Mouse (Mus musculus) MEL (cell line): ENCODE results near the gene Tmem139. TPM values are rescaled to one million over a fixed set of nuclear protein-coding genes. Genes with fewer than 3 reads are reported as not detected.
A peak's percentile ranks its signal among the peaks of the same experiment; 100 is the strongest.

ENCODE experiments used
- DNase-seq: peaks from one replicate; pipeline ENCODE4 v3.0.0; 2011; ENCODE audit warnings: low read depth, low spot score
- H3K27ac ChIP-seq: 2 replicates; pipeline ENCODE4 v1.5.1; 2012; ENCODE audit warnings: low read depth, mild to moderate bottlenecking, control low read depth, low read length, moderate library complexity; ENCODE audit not compliant: control insufficient read depth
- H3K27me3 ChIP-seq, 2 experiments: fragments of 150-350 bp in 1 of 2; sonication (generic) in 1 of 2; 2 replicates each; pipeline ENCODE4 v1.6.1; 2012; ENCODE audit warnings: low read length in 2 of 2, mild to moderate bottlenecking in 2 of 2, improper control_type of control experiment in 1 of 2, moderate library complexity in 1 of 2; ENCODE audit not compliant: insufficient read depth in 2 of 2, control insufficient read depth in 1 of 2
- H3K36me3 ChIP-seq, 2 experiments: 2 replicates each; pipeline ENCODE4 v1.6.1; 2012 to 2014; ENCODE audit warnings: low read length in 2 of 2, improper control_type of control experiment in 1 of 2, inconsistent platforms in 1 of 2, mild to moderate bottlenecking in 1 of 2; ENCODE audit not compliant: insufficient read depth in 2 of 2, control insufficient read depth in 1 of 2
- H3K4me1 ChIP-seq, 2 experiments: fragments of 150-350 bp in 1 of 2; sonication (generic) in 1 of 2; 2 replicates each; pipeline ENCODE4 v1.6.1; 2012; ENCODE audit warnings: low read length in 2 of 2, improper control_type of control experiment in 1 of 2, mild to moderate bottlenecking in 1 of 2; ENCODE audit not compliant: insufficient read depth in 2 of 2, control insufficient read depth in 1 of 2
- H3K4me3 ChIP-seq, 2 experiments: fragments of 150-350 bp in 1 of 2; sonication (generic) in 1 of 2; 2 replicates each; pipeline ENCODE4 v1.5.1; 2012; ENCODE audit warnings: low read depth in 2 of 2, low read length in 2 of 2, mild to moderate bottlenecking in 2 of 2, moderate library complexity in 2 of 2, control low read depth in 1 of 2, improper control_type of control experiment in 1 of 2; ENCODE audit not compliant: control insufficient read depth in 1 of 2, insufficient read depth in 1 of 2
- H3K79me2 ChIP-seq: 2 replicates; pipeline ENCODE4 v1.6.1; 2012; ENCODE audit warnings: mild to moderate bottlenecking, low read length, moderate library complexity; ENCODE audit not compliant: control insufficient read depth, poor library complexity, insufficient read depth
- H3K9ac ChIP-seq: 2 replicates; pipeline ENCODE4 v1.6.1; 2012; ENCODE audit warnings: low read depth, mild to moderate bottlenecking, control low read depth, low read length, moderate library complexity; ENCODE audit not compliant: control insufficient read depth, poor library complexity, severe bottlenecking
- H3K9me3 ChIP-seq: fragments of 150-350 bp; sonication (generic); replicated peaks from 2 replicates; pipeline ENCODE4 v1.6.1; 2012; ENCODE audit warnings: mild to moderate bottlenecking, low read length, improper control_type of control experiment, moderate library complexity; ENCODE audit not compliant: insufficient read depth
- BHLHE40 ChIP-seq: IDR thresholded peaks from 2 replicates; pipeline ENCODE4 v1.6.1; 2012; ENCODE audit warnings: low read depth, mild to moderate bottlenecking, inconsistent platforms, low read length, improper control_type of control experiment, borderline replicate concordance
- CHD1 ChIP-seq: IDR thresholded peaks from 2 replicates; pipeline ENCODE4 v1.6.1; 2012; ENCODE audit warnings: low read depth, mild to moderate bottlenecking, inconsistent platforms, low read length, improper control_type of control experiment
- CHD2 ChIP-seq: IDR thresholded peaks from 2 replicates; pipeline ENCODE4 v1.6.1; 2011; ENCODE audit warnings: low read length, improper control_type of control experiment
- CTCF ChIP-seq, 3 experiments: IDR thresholded peaks in 2 of 3; conservative IDR thresholded peaks in 1 of 3; 2 replicates each; pipeline ENCODE4 v1.5.1; 2011 to 2012; ENCODE audit warnings: low read length in 3 of 3, low read depth in 2 of 3, mild to moderate bottlenecking in 2 of 3, improper control_type of control experiment in 1 of 3, inconsistent platforms in 1 of 3, mixed read lengths in 1 of 3, moderate library complexity in 1 of 3; ENCODE audit not compliant: control insufficient read depth in 1 of 3, insufficient read depth in 1 of 3, poor library complexity in 1 of 3, severe bottlenecking in 1 of 3
- ELF1 ChIP-seq: IDR thresholded peaks from 2 replicates; pipeline ENCODE4 v1.6.1; 2014; ENCODE audit warnings: low read depth, mild to moderate bottlenecking, inconsistent platforms, low read length, improper control_type of control experiment, moderate library complexity
- EP300 ChIP-seq, 2 experiments: IDR thresholded peaks; 2 replicates each; pipeline ENCODE4 v1.6.1; 2011; ENCODE audit warnings: improper control_type of control experiment in 2 of 2, low read length in 2 of 2, low read depth in 1 of 2, mild to moderate bottlenecking in 1 of 2
- ETS1 ChIP-seq: IDR thresholded peaks from 2 replicates; pipeline ENCODE4 v1.6.1; 2012; ENCODE audit warnings: low read depth, mild to moderate bottlenecking, inconsistent platforms, low read length, improper control_type of control experiment, moderate library complexity
- GATA1 ChIP-seq: IDR thresholded peaks from 2 replicates; pipeline ENCODE4 v1.6.1; 2011; ENCODE audit warnings: low read depth, low read length, improper control_type of control experiment
- HCFC1 ChIP-seq: IDR thresholded peaks from 2 replicates; pipeline ENCODE4 v1.6.1; 2012; ENCODE audit warnings: low read depth, mild to moderate bottlenecking, inconsistent platforms, low read length, improper control_type of control experiment, moderate library complexity
- JUND ChIP-seq: IDR thresholded peaks from 2 replicates; pipeline ENCODE4 v1.6.1; 2011; ENCODE audit warnings: low read depth, mild to moderate bottlenecking, improper control_type of control experiment, low read length
- KAT2A ChIP-seq: conservative IDR thresholded peaks from 2 replicates; pipeline ENCODE4 v1.6.1; 2012; ENCODE audit warnings: low read depth, low read length, improper control_type of control experiment, inconsistent platforms
- MAFK ChIP-seq: IDR thresholded peaks from 2 replicates; pipeline ENCODE4 v1.6.1; 2011; ENCODE audit warnings: low read depth, mild to moderate bottlenecking, low read length, improper control_type of control experiment, borderline replicate concordance
- MAX ChIP-seq: IDR thresholded peaks from 2 replicates; pipeline ENCODE4 v1.6.1; 2011; ENCODE audit warnings: low read length, improper control_type of control experiment
- MAZ ChIP-seq: IDR thresholded peaks from 2 replicates; pipeline ENCODE4 v1.6.1; 2012; ENCODE audit warnings: low read depth, mild to moderate bottlenecking, inconsistent platforms, low read length, improper control_type of control experiment
- MEF2A ChIP-seq: IDR thresholded peaks from 2 replicates; pipeline ENCODE4 v1.6.1; 2014; ENCODE audit warnings: low read depth, mild to moderate bottlenecking, inconsistent platforms, low read length, improper control_type of control experiment; ENCODE audit not compliant: poor library complexity, insufficient replicate concordance, severe bottlenecking; ENCODE audit errors: extremely low read depth
- MYB ChIP-seq: IDR thresholded peaks from 2 replicates; pipeline ENCODE4 v1.6.1; 2011; ENCODE audit warnings: mild to moderate bottlenecking, low read depth, low read length, improper control_type of control experiment
- MYC ChIP-seq: IDR thresholded peaks from 2 replicates; pipeline ENCODE4 v1.6.1; 2011; ENCODE audit warnings: low read depth, mild to moderate bottlenecking, low read length, improper control_type of control experiment, moderate library complexity
- POLR2A ChIP-seq, 2 experiments: IDR thresholded peaks; 2 replicates each; pipeline ENCODE4 v1.6.1; 2011 to 2012; ENCODE audit warnings: low read length in 2 of 2, mild to moderate bottlenecking in 2 of 2, control low read depth in 1 of 2, improper control_type of control experiment in 1 of 2, low read depth in 1 of 2, moderate library complexity in 1 of 2; ENCODE audit not compliant: control insufficient read depth in 1 of 2, insufficient read depth in 1 of 2, poor library complexity in 1 of 2
- POLR2AphosphoS2 ChIP-seq: IDR thresholded peaks from 2 replicates; pipeline ENCODE4 v1.6.1; 2011; ENCODE audit warnings: low read length, improper control_type of control experiment
- RCOR1 ChIP-seq: IDR thresholded peaks from 2 replicates; pipeline ENCODE4 v1.6.1; 2012; ENCODE audit warnings: low read depth, mild to moderate bottlenecking, inconsistent platforms, low read length, improper control_type of control experiment
- SIN3A ChIP-seq: IDR thresholded peaks from 2 replicates; pipeline ENCODE4 v1.6.1; 2012; ENCODE audit warnings: low read length, improper control_type of control experiment, inconsistent platforms
- SMC3 ChIP-seq: IDR thresholded peaks from 2 replicates; pipeline ENCODE4 v1.6.1; 2011; ENCODE audit warnings: low read depth, low read length, improper control_type of control experiment
- TBP ChIP-seq: IDR thresholded peaks from 2 replicates; pipeline ENCODE4 v1.8.0; 2011; ENCODE audit warnings: low read depth, low read length, improper control_type of control experiment
- TCF12 ChIP-seq: IDR thresholded peaks from 2 replicates; pipeline ENCODE4 v1.6.1; 2014; ENCODE audit warnings: low read depth, mild to moderate bottlenecking, inconsistent platforms, low read length, improper control_type of control experiment, moderate library complexity
- UBTF ChIP-seq: IDR thresholded peaks from 2 replicates; pipeline ENCODE4 v1.6.1; 2012; ENCODE audit warnings: low read depth, mild to moderate bottlenecking, inconsistent platforms, low read length, improper control_type of control experiment, moderate library complexity, borderline replicate concordance; ENCODE audit not compliant: insufficient read depth
- ZC3H11A ChIP-seq: IDR thresholded peaks from 2 replicates; pipeline ENCODE4 v1.6.1; 2012; ENCODE audit warnings: low read depth, mild to moderate bottlenecking, inconsistent platforms, low read length, improper control_type of control experiment
- ZKSCAN1 ChIP-seq: IDR thresholded peaks from 2 replicates; pipeline ENCODE4 v1.6.1; 2012; ENCODE audit warnings: low read depth, mild to moderate bottlenecking, inconsistent platforms, low read length, improper control_type of control experiment, moderate library complexity
- ZMIZ1 ChIP-seq: IDR thresholded peaks from 2 replicates; pipeline ENCODE4 v1.6.1; 2012; ENCODE audit warnings: low read depth, mild to moderate bottlenecking, inconsistent platforms, low read length, improper control_type of control experiment, moderate library complexity
- ZNF384 ChIP-seq: IDR thresholded peaks from 2 replicates; pipeline ENCODE4 v1.6.1; 2012; ENCODE audit warnings: low read depth, mild to moderate bottlenecking, inconsistent platforms, low read length, improper control_type of control experiment
- polyA plus RNA-seq, 2 experiments: library from polyadenylated mRNA; stranded (reverse) in 1 of 2; unstranded in 1 of 2; fragments of >175 nt in 1 of 2; fragments of >200 nt in 1 of 2; gene quantifications; 2 replicates each; pipeline versions ENCODE4 v1.2.1 to v1.2.4; 2012; ENCODE audit warnings: low replicate concordance in 2 of 2, low read depth in 1 of 2; ENCODE audit not compliant: insufficient read length in 2 of 2, insufficient read depth in 1 of 2, missing spikeins in 1 of 2
- total RNA-seq: library from RNA; depleted of rRNA; stranded (reverse); fragments of 300-350 nt; gene quantifications from 2 replicates; pipeline ENCODE4 v1.2.3, GENCODE M21; 2012

Tmem139 gene
- total and polyA plus RNA-seq, 3 experiments, result 0.08 TPM; not detected in 2

GRCm38 (mm10) chr6:42227240-42228101, 34.3 kb upstream of the Tmem139 start:
- H3K4me3 ChIP-seq, result no peak overlapping the region
- DNase-seq, result peak; percentile 75
- TF ChIP-seq ZMIZ1 (no peak), POLR2AphosphoS2 (no peak), CHD2 (no peak), RCOR1 (no peak), MAZ (no peak), EP300 (IDR thresholded peaks at IDR 0.05; ENCODE audit: low read depth in 1 of 2, low read length in 2 of 2) (no peak), UBTF (no peak), TCF12 (no peak), MAFK (no peak), ETS1 (no peak), ZKSCAN1 (0 out of 2 replicates have a peak, but pooled peaks have one; percentile 39), MYC (0 out of 2 replicates have a peak, but pooled peaks have one; percentile 35), BHLHE40 (0 out of 2 replicates have a peak, but pooled peaks have one; percentile 37), CHD1 (no peak), ELF1 (no peak), JUND (no peak), ZC3H11A (peak; percentile 96), CTCF (IDR thresholded peaks at IDR 0.05 in 2 of 3, conservative IDR thresholded peaks at IDR 0.05 in 1 of 3; ENCODE audit: control insufficient read depth in 1 of 3, insufficient read depth in 1 of 3, low read depth in 2 of 3, low read length in 3 of 3, poor library complexity in 1 of 3, severe bottlenecking in 1 of 3) (peak; percentile 56 to 98 (median 68)), TBP (no peak), GATA1 (no peak), MAX (no peak), SMC3 (peak; percentile 96), POLR2A (IDR thresholded peaks at IDR 0.05; ENCODE audit: control insufficient read depth in 1 of 2, insufficient read depth in 1 of 2, low read depth in 1 of 2, low read length in 2 of 2, poor library complexity in 1 of 2) (no peak), KAT2A (no peak), MEF2A (no peak), HCFC1 (no peak), SIN3A (peak; percentile 55), ZNF384 (peak; percentile 91), MYB (0 out of 2 replicates have a peak, but pooled peaks have one; percentile 29)
- TF ChIP-seq, all 39 proteins: peak for 9

More at GRCm38 (mm10) chr6:42227240-42228101, 34.3 kb upstream of the Tmem139 start:
- H3K9ac ChIP-seq, result no peak overlapping the region
- H3K27me3 ChIP-seq, result no peaks in the 10 kb centered on the region; a peak in 1 of 4 replicates
- H3K9me3 ChIP-seq, result no peaks in the 10 kb centered on the region
- no peaks in the 10 kb centered on the region for H3K4me1 ChIP-seq
- H3K79me2 ChIP-seq, result no peaks in the 10 kb centered on the region
- H3K36me3 ChIP-seq, result no peaks in the 10 kb centered on the region
- H3K27ac ChIP-seq, result no peak overlapping the region
